Mouse (Mus musculus) heart, postnatal 0 days (tissue): Measurements from ENCODE around the gene Epha5.

Experiments used
- CTCF ChIP-seq: IDR thresholded peaks from 2 replicates; pipeline ENCODE4 v1.5.1; 2016; ENCODE audit warnings: antibody characterized with exemption, control low read depth, low read depth
- EP300 ChIP-seq: IDR thresholded peaks from 2 replicates; pipeline ENCODE4 v1.6.1; 2016; ENCODE audit warnings: antibody characterized with exemption, low read depth

- TF ChIP-seq CTCF (no peak), EP300 (no peak)
These were observed 223.8 kb downstream of the Epha5 start for GRCm38 (mm10) chr5:84193348-84193747.
